Mouse (Mus musculus) brown adipose tissue, adult 24 weeks (tissue): ENCODE data around the gene Nedd4. TPM values are rescaled to one million over a fixed set of nuclear protein-coding genes. Genes with fewer than 3 reads are reported as not detected.
A peak's percentile ranks its signal among the peaks of the same experiment; 100 is the strongest.

ENCODE experiments used
- H3K27ac ChIP-seq: fragments of 200-500 bp; replicated peaks from 2 replicates; pipeline ENCODE4 v1.5.1; 2012; ENCODE audit warnings: low read depth, mild to moderate bottlenecking, low read length
- H3K4me1 ChIP-seq: fragments of 200-500 bp; 2 replicates; pipeline ENCODE4 v1.6.1; 2012; ENCODE audit warnings: low read length, mixed read lengths; ENCODE audit not compliant: control insufficient read depth, insufficient read depth, insufficient read length
- H3K4me3 ChIP-seq: fragments of 200-500 bp; 2 replicates; pipeline ENCODE4 v1.5.1; 2012; ENCODE audit warnings: low read depth, mild to moderate bottlenecking, low read length, moderate library complexity; ENCODE audit not compliant: insufficient read depth
- polyA plus RNA-seq: library from polyadenylated mRNA; stranded (reverse); fragments of >200 nt; gene quantifications from 2 replicates; pipeline ENCODE4 v1.2.4, GENCODE M21; 2012; ENCODE audit not compliant: missing spikeins, insufficient read depth, insufficient read length

Nedd4 gene
- polyA plus RNA-seq, 1 experiment = 162 TPM

- no peak overlapping the region for H3K27ac ChIP-seq
- no peaks in the 10 kb centered on the region for H3K4me1 ChIP-seq
- H3K4me3 ChIP-seq = no peak overlapping the region
Observed at GRCm38 (mm10) chr9:72757143-72757542, 95.0 kb downstream of the Nedd4 start.

- no peak overlapping the region for H3K4me3 ChIP-seq
- H3K4me1 ChIP-seq = no peaks in the 10 kb centered on the region
- H3K27ac ChIP-seq = no peak overlapping the region
Observed at GRCm38 (mm10) chr9:72758705-72759131, 96.6 kb downstream of the Nedd4 start.

- Histone ChIP-seq H3K4me1 (no peaks in the 10 kb centered on the region), H3K27ac (no peak overlapping the region), H3K4me3 (no peak overlapping the region)
Observed at GRCm38 (mm10) chr9:72763050-72763718, 101.0 kb downstream of the Nedd4 start.

- Histone ChIP-seq H3K4me3 (peak overlapping the region; percentile 59), H3K27ac (no peak overlapping the region), H3K4me1 (no peaks in the 10 kb centered on the region)
Observed at GRCm38 (mm10) chr9:72766789-72767349, 104.7 kb downstream of the Nedd4 start.

GRCm38 (mm10) chr9:72775022-72775421 lies 112.9 kb downstream of the Nedd4 start:
- Histone ChIP-seq H3K4me3 (no peak overlapping the region), H3K4me1 (no peaks in the 10 kb centered on the region), H3K27ac (no peak overlapping the region)

GRCm38 (mm10) chr9:72779004-72779403 lies 116.9 kb downstream of the Nedd4 start:
- Histone ChIP-seq H3K4me3 (no peak overlapping the region), H3K4me1 (no peaks in the 10 kb centered on the region), H3K27ac (no peak overlapping the region)

GRCm38 (mm10) chr9:72779733-72780132 lies 117.6 kb downstream of the Nedd4 start:
- H3K4me3 ChIP-seq = no peak overlapping the region
- H3K27ac ChIP-seq = no peak overlapping the region
- H3K4me1 ChIP-seq = no peaks in the 10 kb centered on the region

GRCm38 (mm10) chr9:72780694-72781093 lies 118.5 kb downstream of the Nedd4 start:
- Histone ChIP-seq H3K4me3 (no peak overlapping the region), H3K27ac (no peak overlapping the region), H3K4me1 (no peaks in the 10 kb centered on the region)

- no peak overlapping the region for H3K4me3 ChIP-seq
- no peak overlapping the region for H3K27ac ChIP-seq
- no peaks in the 10 kb centered on the region for H3K4me1 ChIP-seq
Observed at GRCm38 (mm10) chr9:72781466-72781865, 119.3 kb downstream of the Nedd4 start.

GRCm38 (mm10) chr9:72782121-72782520 lies 120.0 kb downstream of the Nedd4 start:
- Histone ChIP-seq H3K27ac (no peak overlapping the region), H3K4me3 (no peak overlapping the region), H3K4me1 (no peaks in the 10 kb centered on the region)

- Histone ChIP-seq H3K4me3 (no peak overlapping the region), H3K27ac (no peak overlapping the region)
Observed at GRCm38 (mm10) chr9:72787732-72788131, 125.6 kb downstream of the Nedd4 start.

GRCm38 (mm10) chr9:72790530-72791212 lies 128.5 kb downstream of the Nedd4 start:
- H3K4me1 ChIP-seq = peaks cover 3% of the 10 kb centered on the region
- H3K4me3 ChIP-seq = peak overlapping the region; percentile 49
- H3K27ac ChIP-seq = peak overlapping the region; percentile 90; the same call in 1 of the 2 replicates

More at GRCm38 (mm10) chr9:72787732-72788131, 125.6 kb downstream of the Nedd4 start:
- peaks cover 3% of the 10 kb centered on the region for H3K4me1 ChIP-seq

GRCm38 (mm10) chr9:72791213-72791582 lies 129.1 kb downstream of the Nedd4 start:
- Histone ChIP-seq H3K27ac (peak overlapping the region; percentile 90), H3K4me1 (peaks cover 3% of the 10 kb centered on the region), H3K4me3 (peak overlapping the region; percentile 49)

GRCm38 (mm10) chr9:72791681-72792080 lies 129.5 kb downstream of the Nedd4 start:
- H3K4me1 ChIP-seq = peaks cover 5% of the 10 kb centered on the region
- peak overlapping the region; percentile 93 for H3K27ac ChIP-seq
- H3K4me3 ChIP-seq = peak overlapping the region; percentile 49; the same call in 1 of the 2 replicates

GRCm38 (mm10) chr9:72795243-72795642 lies 133.1 kb downstream of the Nedd4 start:
- peaks cover 10% of the 10 kb centered on the region for H3K4me1 ChIP-seq
- no peak overlapping the region for H3K27ac ChIP-seq
- no peak overlapping the region for H3K4me3 ChIP-seq
